Mouse (Mus musculus) WW6 (cell line): ENCODE results near the gene Gimap4.
"Not testable (repeated sequence)": the region's sequence is repeated elsewhere in the genome, so short reads cannot be mapped to it uniquely, and the experiment has no call there.

ENCODE experiments used
- DNase-seq: peaks from one replicate; pipeline ENCODE4 v3.0.0-alpha.2; 2013; ENCODE audit warnings: low read depth, low spot score

Gimap4 gene

DNA sequence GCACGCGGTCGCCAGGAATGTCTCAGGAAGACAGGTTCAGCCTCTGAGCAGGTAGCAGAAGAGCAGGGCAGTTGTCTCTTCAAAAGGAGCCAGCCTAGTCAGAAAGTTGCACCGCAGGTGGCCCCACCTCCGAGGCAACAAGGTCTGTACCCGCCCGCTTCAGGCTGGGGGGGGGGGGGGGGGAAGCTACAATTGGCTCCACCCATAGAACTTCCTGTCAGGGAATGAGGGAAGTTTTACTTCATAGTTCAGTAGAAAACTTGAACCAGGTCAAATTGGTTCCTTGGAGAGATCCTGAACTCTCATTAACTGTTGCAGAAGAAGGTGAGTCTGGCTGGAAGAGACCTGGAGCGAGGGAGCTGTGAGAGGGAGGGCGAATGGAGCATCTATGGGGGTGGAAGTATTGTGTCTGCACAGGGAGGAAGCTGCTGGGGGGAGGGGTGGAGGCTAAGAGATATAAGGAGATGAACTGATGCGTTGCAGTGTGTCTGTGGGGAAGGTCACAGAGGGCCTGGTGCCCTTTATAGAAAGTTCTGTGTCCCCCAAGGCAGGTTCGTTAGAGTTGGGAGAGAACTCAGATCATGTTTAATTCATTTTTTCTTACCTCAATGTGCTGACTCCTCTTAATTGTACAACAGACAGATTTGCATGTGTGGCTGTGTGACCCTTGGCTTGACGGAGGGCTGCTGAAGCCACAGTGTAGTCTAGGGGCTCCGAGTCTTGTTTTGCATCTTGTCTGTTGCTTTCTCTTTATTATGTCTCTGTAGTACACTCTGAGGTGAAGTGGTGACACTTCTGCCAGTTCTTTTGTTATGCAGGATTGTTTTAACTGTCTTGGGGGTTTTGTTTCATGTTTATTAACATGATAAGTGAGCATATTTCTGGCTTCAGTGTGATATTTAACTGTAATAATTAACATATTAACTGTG, 8.2 kb upstream of the Gimap4 start, which contains the start of gene Gimap9:
TSS of gene Gimap9 (plus strand) at position 199 of the 929 bp plus-strand sequence.
- DNase-seq = peak; percentile 36

DNA sequence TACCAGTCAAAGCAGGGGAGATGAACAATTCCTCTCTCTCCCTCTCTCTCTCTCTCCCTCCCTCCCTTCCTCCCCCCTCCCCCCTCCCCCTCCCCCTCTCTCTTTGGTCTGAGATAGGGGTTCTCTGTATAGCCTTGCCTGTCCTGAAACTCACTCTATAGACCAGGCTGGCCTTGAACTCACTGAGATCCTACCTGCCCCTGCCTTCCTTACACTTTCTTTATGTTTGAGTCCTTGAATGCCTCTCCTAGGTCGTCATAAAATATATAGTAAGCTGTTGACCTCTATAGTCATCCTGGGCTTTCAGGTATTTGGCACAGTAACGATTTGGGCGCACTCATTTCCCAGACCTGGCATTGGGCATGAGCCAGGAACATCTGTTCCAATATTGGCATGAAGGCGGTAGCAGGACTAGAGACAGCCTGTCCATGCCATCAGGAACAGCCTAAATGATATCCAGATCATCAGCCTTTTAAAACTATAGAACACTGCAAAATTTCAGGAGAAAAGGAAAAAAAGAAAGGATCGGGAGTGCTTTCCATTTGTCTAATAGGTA, 7.4 kb upstream of the Gimap4 start:
- DNase-seq = no peak

DNA sequence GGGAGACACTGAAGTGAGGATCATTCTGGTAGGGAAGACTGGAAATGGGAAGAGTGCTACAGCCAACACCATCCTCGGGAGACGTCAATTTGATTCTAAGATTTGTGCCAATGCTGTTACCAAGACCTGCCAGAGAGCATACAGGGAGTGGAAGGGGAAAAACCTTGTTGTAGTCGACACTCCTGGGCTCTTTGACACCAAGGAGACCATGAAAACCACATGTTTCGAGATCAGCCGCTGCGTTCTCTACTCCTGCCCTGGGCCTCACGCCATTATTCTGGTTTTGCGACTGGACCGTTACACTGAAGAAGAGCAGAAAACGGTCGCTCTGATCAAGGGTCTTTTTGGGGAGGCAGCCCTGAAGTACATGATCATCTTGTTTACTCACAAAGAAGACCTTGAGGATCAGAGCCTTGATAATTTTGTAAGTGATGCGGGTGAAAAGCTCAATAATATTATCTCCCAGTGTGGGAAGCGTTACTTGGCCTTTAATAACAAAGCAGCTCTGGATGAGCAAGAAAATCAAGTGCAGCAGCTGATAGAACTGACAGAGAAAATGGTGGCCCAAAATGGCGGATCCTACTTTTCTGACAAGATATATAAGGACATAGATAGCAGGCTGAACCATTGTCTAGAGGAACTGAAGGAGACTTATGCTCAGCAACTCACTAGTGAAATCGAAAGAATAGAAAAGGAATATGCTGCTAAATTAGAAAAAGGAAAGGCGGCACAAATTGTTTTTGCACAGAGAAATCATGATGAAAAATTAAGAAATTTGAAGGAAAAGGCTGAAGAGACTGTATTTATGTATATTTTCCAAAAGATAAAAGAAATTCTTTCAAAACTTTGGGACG, 6.6 kb upstream of the Gimap4 start:
- DNase-seq = no peak

DNA sequence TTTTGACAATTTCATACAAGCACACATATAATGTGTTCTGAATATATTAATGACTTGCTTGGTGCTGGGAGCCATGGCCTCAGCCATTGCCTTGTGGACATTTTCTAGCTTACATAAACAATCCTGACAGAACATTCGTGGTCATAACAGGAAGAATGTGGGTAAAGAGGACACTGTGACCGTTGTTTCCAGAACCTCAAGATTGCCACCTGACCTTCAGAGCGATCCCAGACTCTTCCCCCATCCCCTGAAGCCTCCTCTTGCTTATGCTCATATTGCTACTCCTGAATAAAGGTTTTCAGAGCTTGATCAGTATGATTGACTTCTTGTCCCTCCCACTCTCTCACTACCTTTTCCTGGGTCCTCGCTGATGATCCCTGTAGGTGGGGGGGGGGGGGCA, 6.0 kb upstream of the Gimap4 start:
- DNase-seq = no peak

DNA sequence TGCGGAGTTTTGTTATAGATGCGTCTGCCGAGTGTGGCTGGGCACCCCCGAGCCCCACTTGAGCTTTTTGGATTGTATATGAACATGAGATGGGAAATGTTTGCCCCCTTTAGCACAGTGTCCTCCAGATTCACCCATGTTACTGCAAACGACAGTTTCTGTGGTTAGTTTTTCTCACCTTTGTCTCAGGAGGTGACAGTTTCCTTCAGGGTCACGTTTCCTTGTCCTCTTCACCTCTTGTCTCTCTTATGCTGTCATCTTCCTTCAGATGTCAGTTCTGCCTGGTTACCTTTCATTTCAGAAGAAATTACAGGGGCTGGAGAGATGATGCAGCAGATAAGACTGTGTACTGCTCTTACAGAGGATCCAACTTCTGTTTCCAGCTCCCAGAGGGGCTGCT, 4.6 kb upstream of the Gimap4 start:
- no peak for DNase-seq

DNA sequence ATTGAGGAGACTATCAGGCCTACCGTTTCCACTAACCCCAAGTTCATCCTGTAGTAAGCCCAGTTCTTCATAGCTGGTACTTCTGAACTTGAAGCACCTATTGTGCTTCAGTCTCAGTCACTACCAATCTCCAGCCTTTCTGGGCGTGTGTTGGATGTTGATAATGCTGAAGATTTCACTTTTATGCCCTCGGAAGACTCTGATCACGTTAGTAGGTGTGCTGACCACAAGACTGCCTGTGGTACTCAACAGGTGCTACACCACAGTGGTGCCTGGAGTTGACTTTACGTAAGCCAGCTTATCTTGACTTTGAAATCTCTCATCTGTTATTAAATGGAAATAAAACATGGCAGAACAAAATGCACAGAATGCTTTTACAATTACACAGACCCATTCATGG, 3.9 kb upstream of the Gimap4 start:
- no peak for DNase-seq

DNA sequence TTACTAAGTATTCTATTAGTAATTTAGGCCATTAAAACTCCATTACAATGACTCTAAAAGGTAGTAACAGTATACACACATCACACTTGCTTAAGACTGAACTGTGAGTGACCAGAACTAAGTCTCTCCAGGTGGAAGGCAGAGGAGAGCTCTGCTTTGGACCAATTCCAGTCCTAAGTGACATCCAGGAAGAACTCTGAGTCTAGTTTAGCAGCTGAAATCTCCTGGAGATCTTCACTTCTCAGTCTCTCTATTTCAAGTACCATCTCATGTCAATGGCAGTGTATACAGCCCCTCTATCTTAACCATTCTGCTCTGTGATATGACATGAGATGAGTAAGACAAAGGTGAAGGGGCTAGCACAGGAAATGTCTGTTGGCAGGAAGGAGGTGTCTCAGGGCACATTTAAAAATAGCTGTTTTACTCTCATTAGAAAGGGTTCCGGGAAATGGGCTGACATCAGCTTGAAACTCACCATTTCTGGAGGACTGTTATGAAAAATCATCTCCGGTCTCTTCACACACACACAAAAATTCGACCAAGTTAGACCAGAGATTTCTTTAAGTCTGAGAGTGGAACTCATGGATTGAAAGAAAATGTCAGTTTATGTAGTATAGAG, 2.8 kb upstream of the Gimap4 start:
- DNase-seq = no peak

DNA sequence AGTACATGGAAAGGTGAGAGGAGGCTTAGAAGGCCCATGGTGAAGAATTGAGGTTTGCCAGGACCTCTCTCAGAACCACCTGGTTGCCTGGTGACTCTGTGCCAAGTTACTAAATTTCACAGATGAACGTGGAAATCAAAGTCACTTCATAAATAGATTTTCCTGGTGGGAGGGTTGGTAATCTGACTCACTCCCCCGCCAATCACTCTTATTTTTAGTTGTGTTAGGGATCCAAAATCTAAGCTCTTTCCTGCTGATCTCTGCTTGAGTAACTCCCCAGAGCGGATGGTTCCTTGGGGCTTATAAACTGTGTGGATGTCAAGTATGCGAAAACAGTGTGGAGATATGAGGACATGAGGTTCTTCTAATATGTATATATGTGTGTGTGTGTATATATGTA, 2.1 kb upstream of the Gimap4 start:
- no peak for DNase-seq

DNA sequence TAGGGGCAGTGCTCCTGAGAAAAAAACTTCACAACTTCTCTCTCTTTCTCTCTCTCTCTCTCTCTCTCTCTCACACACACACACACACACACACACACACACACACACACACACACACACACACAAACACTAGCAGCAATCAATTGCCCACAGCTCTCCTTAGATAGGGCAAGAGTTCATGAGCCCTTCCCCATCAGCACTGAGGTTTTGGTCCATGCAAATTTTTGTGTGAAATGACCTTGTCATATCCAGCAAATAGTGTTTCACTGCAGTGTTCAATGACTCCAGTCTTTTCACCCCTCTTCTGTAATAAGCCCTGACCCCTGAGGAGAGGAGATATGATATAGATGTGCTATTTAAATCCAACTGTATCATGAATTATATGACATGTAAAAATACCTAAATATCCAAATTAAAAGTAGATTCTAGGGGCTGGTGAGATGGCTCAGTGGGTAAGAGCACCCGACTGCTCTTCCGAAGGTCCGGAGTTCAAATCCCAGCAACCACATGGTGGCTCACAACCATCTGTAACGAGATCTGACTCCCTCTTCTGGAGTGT, 1.0 kb upstream of the Gimap4 start:
- not testable (repeated sequence) for DNase-seq

DNA sequence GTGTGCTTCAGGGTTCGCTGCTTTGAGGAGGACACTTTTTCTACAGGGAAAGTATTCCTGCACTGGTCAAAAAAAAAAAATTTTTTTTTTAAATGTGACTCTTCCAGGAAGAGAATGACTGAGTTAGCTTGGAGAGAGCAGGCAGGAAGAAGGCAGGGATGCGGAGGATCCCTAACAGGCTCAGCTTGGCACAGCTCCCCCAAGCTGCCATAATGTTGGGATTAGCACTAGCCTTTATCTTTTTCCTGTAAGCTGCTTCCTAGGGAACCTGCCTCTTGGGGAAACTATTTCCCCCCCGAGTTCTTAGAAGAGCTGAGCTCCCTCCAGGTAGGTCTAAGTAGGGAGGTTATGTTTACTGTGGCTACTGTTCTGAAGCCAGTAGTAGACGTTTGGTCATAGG, 457 bp downstream of the Gimap4 start:
- DNase-seq = no peak

DNA sequence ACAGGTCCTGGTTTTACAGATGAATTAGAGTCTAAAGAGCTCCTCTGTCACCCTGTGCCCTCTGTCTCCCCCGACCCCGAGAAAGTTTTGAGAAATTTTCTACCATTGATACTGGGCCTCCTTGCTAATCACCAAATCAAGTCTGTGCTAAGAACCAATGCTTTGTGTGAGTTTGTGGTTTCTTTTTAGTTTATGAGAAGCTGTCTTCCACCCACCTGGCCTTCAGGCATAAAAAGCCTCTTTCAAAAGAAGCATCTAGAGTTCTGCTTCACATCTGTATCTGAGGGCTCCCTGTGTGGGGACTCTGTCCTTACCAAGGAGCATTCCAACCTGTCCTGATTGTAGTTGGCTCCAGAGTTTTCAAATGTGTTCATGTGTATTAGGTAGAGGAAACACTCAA, 902 bp downstream of the Gimap4 start:
- DNase-seq = no peak

DNA sequence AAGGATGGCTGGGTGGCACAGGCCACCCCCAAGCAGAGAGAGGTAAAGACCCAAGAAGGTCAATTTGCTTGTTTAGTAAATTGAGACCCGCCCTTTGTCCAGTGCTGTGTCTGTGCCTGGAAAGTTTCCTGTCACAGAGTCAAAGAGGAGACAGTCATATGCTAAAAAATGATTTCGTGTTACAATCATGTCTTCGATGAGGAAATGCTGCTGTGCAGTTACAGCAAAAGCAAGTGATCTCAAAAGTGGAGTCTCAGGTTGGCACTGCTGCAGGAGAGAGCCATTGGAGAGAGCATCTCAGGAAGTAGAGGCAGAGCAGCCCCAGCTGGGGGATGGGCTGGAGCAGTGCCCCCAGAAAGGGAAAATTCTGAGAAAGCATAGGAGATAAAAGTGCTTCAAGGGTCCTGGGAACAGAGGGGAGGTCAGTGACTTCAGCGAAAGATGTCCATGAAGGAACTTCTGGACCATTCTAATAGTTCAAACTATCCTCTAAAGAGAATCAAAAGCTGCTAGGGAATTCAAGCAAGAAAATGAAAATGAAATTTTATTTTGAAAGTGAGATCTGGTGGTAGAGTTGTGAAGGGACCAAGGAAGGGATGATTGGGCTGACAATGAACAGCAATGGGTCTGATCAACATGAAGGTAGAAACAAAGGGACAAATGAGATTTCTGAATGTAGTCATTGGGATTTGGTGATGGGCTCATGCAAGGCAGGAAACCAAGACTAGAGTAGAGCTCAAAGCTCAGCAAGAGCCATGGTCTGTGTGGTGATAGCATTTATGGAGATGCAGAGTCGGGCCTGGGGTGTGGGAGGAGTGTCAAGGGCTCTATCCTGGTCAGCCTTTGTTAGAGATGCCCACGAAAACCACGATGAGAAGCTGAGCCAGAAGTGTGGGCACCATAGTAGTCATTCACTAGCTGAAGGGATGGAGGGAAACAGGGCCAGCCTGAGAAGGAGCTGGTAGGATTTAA, 1.6 kb downstream of the Gimap4 start:
- no peak for DNase-seq

DNA sequence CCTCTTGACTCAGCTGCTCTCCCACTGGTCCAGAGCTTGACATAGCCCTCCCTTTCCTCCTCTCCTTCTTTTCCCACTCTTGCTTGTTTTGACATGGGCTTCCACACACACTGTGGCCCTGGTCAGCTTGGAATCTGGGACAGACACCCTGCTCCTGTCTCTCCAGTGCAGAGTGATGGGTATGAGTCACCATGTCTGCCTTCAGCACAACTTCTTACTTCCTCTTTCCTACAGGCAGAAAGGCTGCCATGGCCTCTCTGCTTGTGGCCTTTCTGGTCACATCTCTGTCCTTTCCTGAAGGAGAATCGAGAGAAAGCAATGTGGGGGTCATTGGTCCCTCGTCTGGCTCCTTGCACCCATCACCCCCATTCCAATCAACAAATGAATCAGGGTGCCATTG, 2.7 kb downstream of the Gimap4 start:
- DNase-seq = no peak

DNA sequence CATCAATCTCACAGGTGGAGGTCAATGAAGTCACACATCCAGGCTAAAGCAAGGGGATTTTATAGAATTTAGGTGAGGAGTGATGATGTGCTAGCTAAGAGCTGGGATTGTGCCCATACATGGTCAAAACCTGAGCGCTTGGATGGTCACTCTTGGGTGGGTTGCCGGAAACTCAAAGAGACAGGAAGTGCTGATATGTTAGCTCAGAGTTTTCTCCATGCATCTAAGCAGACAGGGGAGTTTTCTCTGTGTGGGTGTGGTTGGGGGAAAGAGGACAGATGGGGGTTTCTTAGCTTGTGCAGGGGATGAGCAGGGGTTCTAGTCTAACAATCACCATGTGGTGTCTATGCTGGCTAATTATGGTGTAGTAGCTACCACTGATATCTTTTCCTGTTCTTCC, 5.0 kb downstream of the Gimap4 start:
- DNase-seq = no peak

DNA sequence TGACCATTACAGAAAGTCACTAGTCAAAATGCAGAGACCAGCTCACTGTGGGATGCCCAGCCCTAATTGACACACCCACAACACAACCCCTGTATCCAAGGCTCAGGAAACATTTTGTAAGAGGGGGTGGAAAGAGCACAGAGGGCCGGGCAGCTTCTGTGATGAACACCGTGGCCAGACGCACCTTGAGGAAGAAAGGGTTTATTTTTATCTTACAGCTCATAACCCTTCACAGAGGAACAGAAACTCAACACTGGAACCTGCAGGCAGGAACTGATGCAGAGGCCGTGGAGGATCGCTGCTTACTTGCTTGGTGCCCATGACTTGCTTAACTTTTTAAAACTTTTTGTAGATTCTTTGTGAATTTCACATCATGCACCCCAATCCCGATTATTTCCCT, 8.6 kb downstream of the Gimap4 start:
- no peak for DNase-seq

DNA sequence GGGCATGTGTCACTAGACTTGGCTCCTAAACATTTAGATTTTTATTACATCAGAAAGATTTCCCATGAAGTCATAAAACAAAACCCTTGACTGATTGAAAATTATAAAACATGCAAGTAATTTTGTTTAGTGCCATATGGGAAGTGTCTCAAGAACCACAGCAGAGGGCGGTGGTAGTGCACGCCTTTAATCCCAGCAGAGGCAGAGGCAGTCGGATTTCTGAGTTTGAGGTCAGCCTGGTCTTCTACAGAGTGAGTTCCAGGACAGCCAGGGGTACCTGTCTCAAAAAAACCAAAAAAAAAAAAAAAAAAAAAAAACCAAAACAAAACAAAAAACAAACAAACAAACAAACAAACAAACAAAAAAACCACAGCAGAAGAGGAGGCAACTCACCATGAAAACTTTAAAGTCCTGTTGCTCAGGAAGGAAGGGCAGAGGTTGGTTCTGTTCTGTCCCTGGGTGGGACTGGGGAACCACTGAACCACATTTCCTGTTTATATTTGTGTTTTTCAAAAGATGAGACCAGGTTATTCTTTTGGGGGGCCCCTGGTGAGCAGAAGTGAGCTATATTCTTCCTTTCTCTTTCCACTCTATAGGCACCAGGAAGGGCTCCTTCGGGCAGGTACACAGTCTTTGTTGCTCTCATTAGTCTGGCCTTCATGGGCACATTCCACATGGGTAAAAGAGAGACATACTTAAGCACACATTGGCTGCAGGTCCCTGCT, 12.6 kb downstream of the Gimap4 start:
- no peak for DNase-seq

DNA sequence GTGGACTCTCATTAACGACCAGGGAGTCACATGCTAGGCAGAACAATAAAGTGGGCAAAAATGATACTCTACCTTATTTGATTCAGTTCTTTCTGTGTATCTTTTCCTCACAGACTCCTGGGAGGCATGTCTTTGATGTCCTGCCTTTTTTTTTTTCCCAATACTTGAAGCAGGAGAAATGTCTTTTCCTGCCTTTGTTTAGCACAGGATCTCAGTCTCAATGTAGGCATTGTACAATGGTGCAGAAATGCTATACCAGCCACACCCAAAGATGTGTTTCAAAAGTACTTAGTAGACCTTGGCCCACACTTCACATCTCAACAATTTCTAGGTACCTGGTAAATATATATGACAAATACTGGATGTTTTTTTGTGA, 13.2 kb downstream of the Gimap4 start:
- DNase-seq = no peak

DNA sequence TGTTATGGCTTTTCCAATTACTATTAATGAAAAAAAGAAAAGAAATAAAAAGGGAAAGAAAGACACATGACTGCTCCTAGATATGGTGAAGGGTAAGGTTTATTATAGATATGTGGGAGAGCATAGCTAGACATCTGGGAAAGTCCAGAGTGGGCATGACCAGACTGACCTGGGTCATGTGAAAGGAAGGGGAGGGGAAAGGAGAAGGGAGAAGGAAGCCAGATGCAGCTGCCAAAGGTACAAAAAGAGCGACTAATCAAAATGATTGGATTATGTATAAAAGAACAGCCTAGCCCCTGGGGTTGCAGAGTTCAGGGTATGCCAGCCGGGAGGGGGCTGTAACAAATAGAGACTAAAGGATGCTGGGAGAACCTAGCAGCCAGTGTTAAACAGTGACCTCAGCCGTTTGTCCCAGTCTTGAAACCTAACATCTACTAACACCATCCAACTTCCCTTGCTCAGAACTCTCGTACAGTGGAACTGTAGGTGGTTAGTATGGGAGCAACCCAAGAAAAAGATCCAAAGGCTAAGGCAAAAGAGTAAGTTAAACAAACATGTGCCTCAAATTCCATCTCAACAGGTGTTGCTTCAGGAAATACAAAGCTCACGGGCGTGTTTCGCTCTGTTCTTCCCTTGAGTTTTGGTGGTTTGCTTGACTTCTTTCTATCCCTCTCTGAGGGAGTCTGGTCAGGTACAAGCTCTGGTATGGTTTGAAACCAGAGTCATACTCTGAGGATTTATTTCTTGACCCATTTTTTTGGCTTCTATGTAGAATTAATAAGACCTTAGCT, 13.9 kb downstream of the Gimap4 start:
- no peak for DNase-seq

DNA sequence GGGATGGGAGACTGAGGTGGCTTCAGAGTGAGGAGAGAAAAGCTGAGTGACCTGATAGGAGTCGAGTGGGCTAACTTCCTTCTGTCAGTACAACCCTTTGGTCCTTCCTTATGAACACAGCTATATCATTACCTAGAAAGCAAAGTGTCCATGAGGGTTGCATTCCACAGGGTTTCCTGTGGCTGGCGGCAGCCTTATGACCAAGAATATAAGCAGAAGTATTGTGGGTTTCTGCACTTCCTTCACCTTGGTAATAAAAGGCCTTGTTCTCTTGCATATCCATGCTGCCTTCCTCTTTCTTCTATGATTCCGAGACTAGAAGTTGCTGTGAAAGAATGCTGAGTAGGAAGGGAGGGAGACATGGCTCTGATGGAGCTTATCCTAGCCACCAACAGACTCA, 14.5 kb downstream of the Gimap4 start:
- DNase-seq = no peak
